ENCODE assay signal across 7 mouse cellular contexts in genomic region chr4:128711455-128712135, GRCm38 (mm10). TPM values are rescaled to one million over a fixed set of nuclear protein-coding genes. Genes with fewer than 3 reads are reported as not detected.
DNase-seq lines count a peak whose midpoint lies in the region; ATAC-seq and TF ChIP-seq lines count a peak whose summit lies in the region.

No protein-coding gene starts in this region.

- peak; percentile 86 for DNase-seq in adrenal gland, postnatal 25 days
- peak; percentile 91 to 94 for DNase-seq in heart, adult 18-20 months
- DNase-seq in kidney, adult 2 months, result peak; percentile 95
- peak; percentile 85 to 91 for DNase-seq in spleen, postnatal 10 days (ENCODE audit: low spot score in 2 of 2)

- no peak for TF ChIP-seq POLR2A in kidney, adult 2 months (IDR thresholded peaks at IDR 0.05; ENCODE audit: low read depth, low read length)

- H3K27ac ChIP-seq in embryonic facial prominence, embryonic 12.5 days, result peak overlapping the region; percentile 32; the same call in 1 of the 2 replicates
- H3K27ac ChIP-seq in kidney, adult 2 months (ENCODE audit: insufficient read depth, low read depth, low read length), result peak overlapping the region; percentile 21
- 0 out of 2 replicates have a peak overlapping the region, but pooled peaks have one; percentile 35 for H3K27ac ChIP-seq in limb, embryonic 12.5 days
- peak overlapping the region; percentile 38; the same call in 1 of the 2 replicates for H3K27ac ChIP-seq in midbrain, embryonic 16.5 days (ENCODE audit: low read length)

- H3K27me3 ChIP-seq in embryonic facial prominence, embryonic 12.5 days, result no peaks in the 10 kb centered on the region
- H3K27me3 ChIP-seq in kidney, adult 2 months (replicated peaks; ENCODE audit: control insufficient read depth, insufficient read depth, low read length), result no peaks in the 10 kb centered on the region
- H3K27me3 ChIP-seq in limb, embryonic 12.5 days, result no peaks in the 10 kb centered on the region
- no peaks in the 10 kb centered on the region for H3K27me3 ChIP-seq in midbrain, embryonic 16.5 days (ENCODE audit: control insufficient read depth, insufficient read depth, low read depth, low read length)

- H3K9me3 ChIP-seq in embryonic facial prominence, embryonic 12.5 days, result no peaks in the 10 kb centered on the region
- H3K9me3 ChIP-seq in limb, embryonic 12.5 days, result no peaks in the 10 kb centered on the region
- H3K9me3 ChIP-seq in midbrain, embryonic 16.5 days (replicated peaks; ENCODE audit: control insufficient read depth, low read length, poor library complexity, severe bottlenecking), result no peaks in the 10 kb centered on the region

- ATAC-seq in embryonic facial prominence, embryonic 12.5 days (ENCODE audit: insufficient number of reproducible peaks, insufficient read depth, low FRiP score, low TSS enrichment), result peak; percentile 19; the same call in 1 of the 2 replicates
- ATAC-seq in limb, embryonic 12.5 days (ENCODE audit: insufficient number of reproducible peaks, insufficient read depth, low FRiP score, low TSS enrichment, low read depth), result 0 out of 2 replicates have a peak, but pooled peaks have one; percentile 14
- ATAC-seq in midbrain, embryonic 16.5 days, result peak; percentile 70

- H3K4me3 ChIP-seq in embryonic facial prominence, embryonic 12.5 days, result peak overlapping the region; percentile 19
- peak overlapping the region; percentile 47 for H3K4me3 ChIP-seq in kidney, adult 2 months (ENCODE audit: insufficient read depth, low read depth, low read length)
- H3K4me3 ChIP-seq in limb, embryonic 12.5 days (replicated peaks), result peak overlapping the region; percentile 17; the same call in 1 of the 2 replicates
- peak overlapping the region; percentile 18; the same call in 1 of the 2 replicates for H3K4me3 ChIP-seq in midbrain, embryonic 16.5 days (ENCODE audit: low read depth, low read length)

- WGBS in embryonic facial prominence, embryonic 12.5 days, result 4% methylated on average over 24 of the region's 24 CpGs
- WGBS in kidney, adult 2 months, result 9% methylated on average over 24 of the region's 24 CpGs
- WGBS in limb, embryonic 12.5 days, result 15% methylated on average over 24 of the region's 24 CpGs
- 4% methylated on average over 24 of the region's 24 CpGs for WGBS in midbrain, embryonic 16.5 days

- TF ChIP-seq CTCF in kidney, adult 2 months (conservative IDR thresholded peaks at IDR 0.05; ENCODE audit: insufficient read depth, insufficient read length, low read depth, low read length), result peak; percentile 100

- peak overlapping the region; percentile 45 for H3K9ac ChIP-seq in embryonic facial prominence, embryonic 12.5 days
- H3K9ac ChIP-seq in limb, embryonic 12.5 days (replicated peaks), result no peak overlapping the region
- peak overlapping the region; percentile 39 for H3K9ac ChIP-seq in midbrain, embryonic 16.5 days (ENCODE audit: low read depth, low read length)

- H3K4me2 ChIP-seq in embryonic facial prominence, embryonic 12.5 days (replicated peaks), result peak overlapping the region; percentile 54
- H3K4me2 ChIP-seq in limb, embryonic 12.5 days, result peak overlapping the region; percentile 48
- H3K4me2 ChIP-seq in midbrain, embryonic 16.5 days (ENCODE audit: low read length), result peak overlapping the region; percentile 48; the same call in 1 of the 2 replicates

- H3K36me3 ChIP-seq in embryonic facial prominence, embryonic 12.5 days, result 0 out of 2 replicates have a peak, but pooled peaks cover 2% of the 10 kb centered on the region
- H3K36me3 ChIP-seq in kidney, adult 2 months (ENCODE audit: control insufficient read depth, insufficient read depth, low read length), result no peaks in the 10 kb centered on the region
- peaks cover 11% of the 10 kb centered on the region; the same call in 1 of the 2 replicates for H3K36me3 ChIP-seq in limb, embryonic 12.5 days
- no peaks in the 10 kb centered on the region; the same call in 1 of the 2 replicates for H3K36me3 ChIP-seq in midbrain, embryonic 16.5 days (ENCODE audit: control insufficient read depth, insufficient read depth, low read length)

- H3K4me1 ChIP-seq in embryonic facial prominence, embryonic 12.5 days, result peaks cover 39% of the 10 kb centered on the region
- H3K4me1 ChIP-seq in kidney, adult 2 months (ENCODE audit: control insufficient read depth, insufficient read depth, low read length), result no peaks in the 10 kb centered on the region
- H3K4me1 ChIP-seq in limb, embryonic 12.5 days (replicated peaks), result peaks cover 44% of the 10 kb centered on the region
- H3K4me1 ChIP-seq in midbrain, embryonic 16.5 days (ENCODE audit: control insufficient read depth, insufficient read depth, low read length), result peaks cover 29% of the 10 kb centered on the region

RNA-seq across cellular contexts. Expression of gene A3galt2, which starts 43.6 kb away (rescaled TPM):
- total RNA-seq in adrenal gland, postnatal 25 days (2021), result 0.27 TPM in 1 of 2 replicates, not detected in the other
- polyA plus RNA-seq in embryonic facial prominence, embryonic 12.5 days (2016; fragmentation: Nextera tagmentation; extraction: Ambion mirVana), result 0.18 and 0.19 TPM in 2 replicates
- total RNA-seq in heart, adult 18-20 months (2021), result under 1 TPM; 0.13 to 0.32 TPM
- 0.16 and 0.39 TPM in 2 replicates for polyA plus RNA-seq in kidney, adult 2 months (2012; rRNA removed)
- 0.18 and 0.32 TPM in 2 replicates for polyA plus RNA-seq in limb, embryonic 12.5 days (2016; fragmentation: Nextera tagmentation; extraction: Ambion mirVana)
- 0.14 and 0.29 TPM in 2 replicates for polyA plus RNA-seq in midbrain, embryonic 16.5 days (2015; fragmentation: Nextera tagmentation; extraction: Ambion mirVana)

RNA-seq across cellular contexts. Expression of gene Phc2, which starts 57.1 kb away (rescaled TPM):
- total RNA-seq in adrenal gland, postnatal 25 days (2021), result 67.8 and 70.3 TPM in 2 replicates
- polyA plus RNA-seq in embryonic facial prominence, embryonic 12.5 days (2016; fragmentation: Nextera tagmentation; extraction: Ambion mirVana), result 82.4 and 106 TPM in 2 replicates
- 10 to 100 TPM; 39.5 to 45.3 TPM for total RNA-seq in heart, adult 18-20 months (2021)
- 64.6 and 69.5 TPM in 2 replicates for polyA plus RNA-seq in kidney, adult 2 months (2012; rRNA removed)
- polyA plus RNA-seq in limb, embryonic 12.5 days (2016; fragmentation: Nextera tagmentation; extraction: Ambion mirVana), result 69.0 and 81.6 TPM in 2 replicates
- 19.5 and 22.6 TPM in 2 replicates for polyA plus RNA-seq in midbrain, embryonic 16.5 days (2015; fragmentation: Nextera tagmentation; extraction: Ambion mirVana)

Comparison
In these comparisons a context has a peak if more than half of its experiments do, and no peak if none do; other contexts are left out.
1. Peak in every context shown above with its lines: DNase-seq, ATAC-seq, H3K4me3 ChIP-seq and H3K27ac ChIP-seq.
2. ATAC-seq: peak in every context shown above with its lines; median percentile 70 in midbrain, embryonic 16.5 days; 19 in embryonic facial prominence, embryonic 12.5 days; 14 in limb, embryonic 12.5 days.